Mouse (Mus musculus): ENCODE data around the gene Slc45a3.

The Slc45a3 gene

GRCm38 (mm10) chr1:131962606-131963084 is at the start of gene Slc45a3:
TSS of gene Slc45a3 (plus strand) at chr1:131962967.
- DNase-seq = no peak

- DNase-seq = no peak
These were observed 45.1 kb upstream of the Slc45a3 start for GRCm38 (mm10) chr1:131917634-131918033.

GRCm38 (mm10) chr1:131919052-131919451 is 43.7 kb upstream of the Slc45a3 start:
- no peak for DNase-seq

DNA sequence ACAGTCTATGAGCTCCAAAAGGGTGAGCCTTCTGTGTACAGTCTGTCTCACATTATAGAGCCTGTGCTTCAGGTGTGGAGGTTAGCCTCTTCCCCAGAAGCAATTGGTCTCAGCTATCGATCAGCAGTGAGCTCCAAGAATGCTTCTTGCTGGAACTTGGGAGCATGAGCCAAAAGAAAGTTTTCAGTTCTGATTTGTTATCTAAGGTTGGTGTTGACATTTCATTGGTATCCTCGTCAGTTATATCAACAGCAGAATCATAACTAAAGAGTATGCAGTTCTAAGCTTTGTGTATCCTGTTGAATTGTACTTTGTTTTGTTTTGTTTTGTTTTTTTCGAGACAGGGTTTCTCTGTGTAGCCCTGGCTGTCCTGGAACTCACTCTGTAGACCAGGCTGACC is 40.7 kb upstream of the Slc45a3 start:
- DNase-seq = no peak

DNA sequence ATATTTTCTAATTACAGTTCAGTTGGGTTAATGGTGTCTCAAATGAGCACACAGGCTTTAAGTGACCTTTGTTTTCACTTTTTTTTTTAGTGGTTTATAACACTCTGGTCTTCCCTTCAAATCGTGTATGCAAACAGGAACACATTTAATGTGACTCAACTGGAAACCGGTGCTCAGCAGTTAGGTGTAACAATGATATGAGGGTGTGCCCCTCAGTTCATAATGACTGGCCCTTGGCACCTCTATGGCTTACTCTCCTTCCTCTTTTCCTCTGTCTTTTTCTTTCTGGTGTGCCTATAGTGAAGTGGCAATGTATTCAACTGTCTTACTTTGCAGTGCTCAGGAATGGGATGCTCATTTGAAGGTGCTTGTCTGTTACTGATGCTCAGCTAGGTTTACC is 29.3 kb upstream of the Slc45a3 start:
- DNase-seq = no peak

- peak; percentile 68 for DNase-seq
These were observed 25.0 kb upstream of the Slc45a3 start for GRCm38 (mm10) chr1:131937659-131938305.

GRCm38 (mm10) chr1:131938811-131939210 is 24.0 kb upstream of the Slc45a3 start:
- DNase-seq = no peak

DNA sequence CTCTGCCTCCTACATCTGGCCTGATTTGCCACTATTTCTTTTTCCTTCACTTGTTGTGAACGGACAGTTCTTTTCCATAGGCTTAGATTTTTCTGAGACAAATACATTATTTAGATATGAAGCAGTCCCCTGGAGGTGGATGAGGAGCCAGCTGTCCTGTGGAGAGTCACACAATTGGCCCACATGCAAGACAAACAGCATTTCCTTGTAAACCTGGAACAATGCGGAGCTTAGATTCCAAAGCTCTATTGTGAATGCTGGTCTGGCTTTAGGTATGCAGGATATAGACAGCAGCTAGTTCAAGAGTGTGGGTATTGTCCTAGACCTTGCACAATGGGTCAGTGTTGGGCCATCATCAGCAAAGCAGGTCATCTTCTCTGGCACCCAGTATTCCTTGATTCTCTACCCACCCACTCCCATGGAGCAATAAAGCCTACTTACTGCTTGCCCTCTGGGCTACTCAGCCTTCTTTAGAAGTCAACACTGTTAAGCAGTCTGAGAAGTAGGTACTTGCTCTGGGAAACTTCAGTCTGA is 22.0 kb upstream of the Slc45a3 start:
- no peak for DNase-seq

DNA sequence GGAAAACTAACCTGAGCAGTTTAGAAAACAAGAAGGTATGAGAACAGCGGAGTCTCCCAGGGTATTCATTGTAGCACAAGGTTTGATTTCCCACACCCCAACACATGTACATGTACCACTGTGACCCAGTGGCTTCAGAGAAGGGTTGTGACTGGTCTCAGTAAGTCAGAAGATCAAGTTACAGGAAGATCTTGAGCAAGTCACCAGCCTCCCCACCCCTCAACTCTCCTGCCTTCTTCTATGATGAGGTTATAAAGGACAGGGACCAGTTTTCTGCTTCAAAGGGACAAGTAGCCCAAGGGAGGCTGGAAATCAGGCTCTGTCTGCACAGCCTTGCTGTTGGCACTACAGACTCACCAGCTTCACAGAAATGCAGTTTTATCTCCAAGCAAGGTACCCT is 21.3 kb upstream of the Slc45a3 start:
- no peak for DNase-seq

DNA sequence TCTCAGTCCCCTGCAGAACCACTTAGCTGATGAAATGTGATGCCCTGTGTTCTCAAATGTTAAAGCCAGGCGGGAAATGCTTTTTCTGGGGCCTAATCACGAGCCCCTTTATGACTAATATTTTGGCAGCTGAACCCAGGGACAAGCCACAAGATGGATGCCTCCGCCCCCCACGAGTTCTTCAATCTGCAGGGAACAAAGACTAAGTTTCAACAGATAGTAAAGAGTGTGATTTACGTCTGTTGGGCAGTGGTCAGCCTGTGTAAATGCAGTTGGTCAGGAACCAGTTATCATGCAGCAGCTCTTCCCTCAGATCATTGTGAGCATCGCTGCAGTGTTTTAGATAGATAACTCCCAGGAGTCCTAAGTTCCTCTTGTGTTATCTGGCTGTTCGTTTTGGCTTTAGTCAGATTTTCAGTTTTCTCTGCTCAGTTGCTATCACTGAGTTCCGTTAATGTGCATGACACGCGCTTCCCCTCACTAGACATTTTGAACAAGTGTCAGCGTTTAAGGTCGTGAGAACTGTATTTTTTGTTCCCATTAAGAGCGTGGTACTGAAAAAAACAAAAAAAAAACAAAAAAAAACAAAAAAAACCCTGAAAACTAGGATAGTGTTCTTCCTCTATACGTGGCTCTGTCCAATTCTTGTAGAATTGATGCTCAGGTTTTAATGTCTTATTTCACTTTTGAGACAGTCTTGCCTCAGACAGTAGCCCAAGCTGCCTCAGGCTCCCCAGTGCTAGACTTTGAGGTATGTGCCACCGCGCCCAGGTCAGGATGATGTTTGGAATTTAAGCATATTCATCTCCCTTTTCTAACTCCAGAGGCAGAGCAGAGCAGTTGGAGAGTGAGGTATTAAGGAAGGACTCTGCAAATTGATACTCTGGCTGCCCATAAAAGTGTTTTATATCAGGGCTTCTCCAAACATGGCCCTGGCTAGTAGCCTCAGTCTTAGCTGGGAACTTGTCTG is 19.9 kb upstream of the Slc45a3 start:
- no peak for DNase-seq

DNA sequence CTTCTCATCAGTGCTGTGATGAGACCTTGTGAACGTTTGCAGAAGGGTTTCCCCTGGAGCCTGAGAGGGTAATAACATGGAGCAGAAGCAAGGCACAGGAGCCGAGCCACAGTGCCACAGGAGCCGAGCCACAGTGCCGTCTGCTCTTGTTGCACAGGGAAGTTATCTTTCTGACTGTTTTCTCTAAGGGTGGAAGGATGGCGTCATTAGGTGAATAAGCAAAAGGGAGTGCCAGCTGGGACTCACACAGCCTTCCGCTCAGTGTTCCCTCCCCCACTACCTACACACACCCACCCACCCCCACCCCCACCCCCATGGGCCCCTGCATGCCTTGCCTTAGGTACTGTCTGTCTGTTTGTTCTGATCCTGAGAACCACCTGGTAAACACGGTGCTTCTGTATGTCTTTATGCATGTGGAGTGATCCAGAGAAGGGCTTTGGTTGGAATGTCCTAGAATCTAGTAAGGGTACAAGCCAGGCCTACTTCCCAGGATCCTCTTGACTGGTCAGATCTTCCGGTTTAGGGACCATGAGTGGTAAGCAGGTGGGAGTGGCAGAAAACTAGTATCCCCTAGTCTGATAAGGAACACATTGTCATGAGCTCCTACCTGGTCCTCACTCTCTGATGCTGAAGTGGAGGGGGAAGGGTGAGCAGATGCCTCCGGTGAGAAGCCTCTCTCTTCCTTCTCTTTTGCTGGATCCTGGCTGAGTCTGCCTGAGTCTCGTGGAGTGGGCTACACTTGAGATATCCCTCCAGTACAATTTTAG is 16.9 kb upstream of the Slc45a3 start:
- no peak for DNase-seq

DNA sequence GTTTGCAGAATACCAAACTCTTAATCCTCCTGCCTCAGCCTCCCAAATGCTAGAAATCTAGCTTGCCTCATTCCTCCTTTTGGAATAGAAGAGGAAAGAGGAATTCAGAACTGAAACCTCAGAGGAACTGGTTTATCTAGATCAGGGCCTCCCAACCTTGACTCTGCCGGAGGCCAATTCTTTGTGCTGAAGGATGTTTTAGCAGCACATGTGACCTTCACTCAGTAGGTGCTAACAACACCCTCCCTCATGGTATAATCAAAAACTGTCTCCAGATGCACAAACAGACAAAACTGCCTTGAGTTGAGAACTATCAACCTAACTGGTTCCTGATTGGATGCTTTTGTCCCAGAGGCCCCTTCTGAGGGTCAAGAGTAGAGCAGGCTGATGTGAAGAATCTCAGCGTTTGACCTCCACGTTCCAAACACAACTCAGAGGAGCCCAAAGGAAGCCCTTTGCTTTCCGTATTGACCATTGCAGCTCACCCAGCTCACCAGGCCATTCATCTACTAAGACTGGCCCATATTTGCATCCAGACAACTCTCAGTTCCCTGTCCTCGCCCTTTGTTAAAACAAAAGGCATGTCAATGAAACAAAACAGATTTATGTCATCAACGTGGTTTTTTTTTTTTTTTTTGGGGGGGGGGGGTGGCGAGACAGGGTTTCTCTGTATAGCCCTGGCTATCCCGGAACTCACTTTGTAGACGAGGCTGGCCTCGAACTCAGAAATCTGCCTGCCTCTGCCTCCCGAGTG is 16.1 kb upstream of the Slc45a3 start:
- DNase-seq = no peak

DNA sequence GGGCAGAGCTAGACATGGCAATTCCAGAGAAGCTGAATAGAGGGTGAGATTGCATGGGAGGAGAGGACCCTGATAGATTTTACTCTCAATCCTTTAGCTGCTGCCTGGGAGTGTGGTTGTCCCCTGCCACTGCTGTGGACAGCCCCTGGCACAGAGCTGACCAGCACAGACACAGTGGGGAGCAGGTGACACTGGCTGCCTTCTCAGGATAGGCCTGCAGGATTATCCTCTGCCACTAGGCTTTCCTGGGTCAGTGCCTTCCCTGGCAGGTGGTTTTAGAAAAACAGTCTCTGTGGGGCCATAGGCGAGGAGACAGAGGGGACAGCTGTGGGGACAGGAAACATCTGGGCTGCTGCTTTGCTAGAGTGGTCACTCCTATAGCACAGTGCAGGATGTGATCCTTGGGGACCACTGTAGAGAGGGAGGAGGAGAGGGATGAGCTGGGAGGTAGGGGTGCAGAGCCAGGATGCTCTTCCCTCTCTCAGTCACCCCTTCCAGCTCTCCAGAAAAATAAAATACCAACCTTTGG is 14.7 kb upstream of the Slc45a3 start:
- no peak for DNase-seq

DNA sequence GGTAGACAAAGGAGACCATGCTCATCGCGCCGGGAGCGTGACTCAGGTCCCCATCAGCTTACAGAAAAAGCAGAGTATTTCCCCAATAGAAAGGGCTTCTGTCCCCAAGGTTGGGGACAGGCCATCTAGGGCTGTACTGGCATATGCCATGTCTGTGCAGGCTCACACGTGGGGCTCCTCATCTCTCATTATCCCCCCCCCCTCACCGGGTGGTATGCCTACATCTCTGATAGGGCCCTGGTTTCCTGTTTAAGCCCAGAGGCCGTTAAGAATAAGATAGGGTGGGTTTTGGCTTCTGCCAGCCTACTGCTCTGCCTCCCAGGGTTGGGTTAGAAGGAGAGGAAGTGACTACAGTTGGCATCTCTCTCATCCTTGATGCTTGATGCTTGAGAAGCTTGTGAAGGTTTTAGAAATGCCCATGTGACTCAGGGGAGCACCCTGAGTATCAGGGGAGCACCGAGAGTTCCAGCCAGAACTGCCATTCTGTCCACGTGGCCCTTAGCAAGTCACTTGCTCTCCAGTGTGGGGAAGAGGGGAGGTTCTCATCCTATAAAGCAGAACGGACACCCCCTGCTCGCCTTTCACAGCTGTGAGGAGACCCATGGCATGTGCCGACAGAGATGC is 8.4 kb upstream of the Slc45a3 start:
- no peak for DNase-seq

DNA sequence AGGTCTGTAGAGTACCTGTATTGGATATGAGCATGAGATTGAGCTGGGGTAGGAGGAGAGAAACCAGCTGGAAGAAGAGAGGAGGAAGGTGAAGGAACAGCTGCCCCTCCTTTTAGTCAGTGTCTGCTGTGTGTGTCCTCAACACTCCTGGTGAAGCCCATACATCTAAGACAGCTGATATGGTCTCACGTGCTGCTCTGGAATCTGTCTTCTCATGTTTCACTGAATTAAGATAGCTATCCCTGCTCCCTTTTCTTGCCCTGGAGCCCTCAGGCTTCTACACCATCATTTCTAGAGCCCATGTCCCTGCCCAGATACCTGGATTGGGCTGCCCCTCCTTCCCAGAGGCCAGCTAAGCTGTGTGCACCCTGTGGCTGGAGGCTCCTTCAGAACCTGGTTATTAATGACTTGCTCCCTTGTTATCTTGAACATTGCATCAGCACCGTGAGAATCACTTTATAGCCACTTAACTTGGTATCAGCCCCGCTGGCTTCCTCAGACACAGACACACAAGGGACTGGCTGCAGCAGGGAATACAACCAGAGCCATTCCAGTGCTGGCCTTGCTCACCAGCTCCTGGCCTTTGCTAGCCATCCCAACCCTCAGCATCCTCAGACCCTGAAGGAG is 7.5 kb upstream of the Slc45a3 start:
- no peak for DNase-seq

GRCm38 (mm10) chr1:131957416-131957815 is 5.4 kb upstream of the Slc45a3 start:
- no peak for DNase-seq

- DNase-seq = no peak
These were observed 1.8 kb upstream of the Slc45a3 start for GRCm38 (mm10) chr1:131961004-131961403.

- DNase-seq = no peak
These were observed 551 bp downstream of the Slc45a3 start for GRCm38 (mm10) chr1:131963085-131963951.

GRCm38 (mm10) chr1:131964100-131964499 is 1.3 kb downstream of the Slc45a3 start:
- no peak for DNase-seq

DNA sequence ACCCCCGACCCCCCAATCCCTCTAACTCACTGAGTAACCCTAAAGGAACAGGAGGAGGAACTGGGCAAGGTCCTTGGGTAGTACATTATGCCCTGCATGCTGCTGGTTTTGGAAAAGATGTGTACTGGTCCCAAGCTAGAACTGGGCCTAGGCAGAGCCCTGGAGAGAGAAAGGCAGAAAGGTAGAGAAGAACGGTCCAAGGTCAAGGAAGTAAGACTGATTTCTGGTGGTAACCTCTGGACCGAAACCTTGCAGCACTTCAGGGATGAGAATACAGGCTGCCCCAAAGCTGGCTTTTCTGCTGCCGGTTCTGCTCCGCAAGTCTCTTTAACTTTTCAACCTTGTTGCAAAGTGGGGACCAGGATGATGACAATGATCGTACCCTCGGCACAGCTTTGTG is 1.8 kb downstream of the Slc45a3 start:
- no peak for DNase-seq
